Mouse (Mus musculus): ENCODE data around the gene Scarf2.

Scarf2 gene

DNA sequence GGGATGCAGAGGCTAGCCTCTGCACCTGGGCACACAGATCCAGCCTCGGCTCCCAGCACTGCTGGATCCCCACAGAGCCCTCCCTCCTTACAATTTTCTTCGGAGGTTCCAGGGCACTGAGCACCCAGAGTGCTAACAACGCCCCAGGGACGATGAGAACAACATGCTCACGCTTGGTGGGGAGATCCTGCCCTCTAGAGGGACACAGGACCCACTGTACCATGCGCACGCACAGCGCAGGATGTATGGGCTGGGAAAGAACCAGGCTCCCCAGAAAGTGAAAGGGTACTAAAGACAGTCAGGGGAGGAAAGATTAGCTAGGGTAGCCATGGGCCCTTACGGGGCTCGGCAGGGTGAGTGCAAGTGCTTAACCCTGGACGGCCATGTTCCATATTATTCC lies 34.7 kb downstream of the Scarf2 start:
- DNase-seq (ENCODE audit: low spot score in 2 of 2) = no peak

DNA sequence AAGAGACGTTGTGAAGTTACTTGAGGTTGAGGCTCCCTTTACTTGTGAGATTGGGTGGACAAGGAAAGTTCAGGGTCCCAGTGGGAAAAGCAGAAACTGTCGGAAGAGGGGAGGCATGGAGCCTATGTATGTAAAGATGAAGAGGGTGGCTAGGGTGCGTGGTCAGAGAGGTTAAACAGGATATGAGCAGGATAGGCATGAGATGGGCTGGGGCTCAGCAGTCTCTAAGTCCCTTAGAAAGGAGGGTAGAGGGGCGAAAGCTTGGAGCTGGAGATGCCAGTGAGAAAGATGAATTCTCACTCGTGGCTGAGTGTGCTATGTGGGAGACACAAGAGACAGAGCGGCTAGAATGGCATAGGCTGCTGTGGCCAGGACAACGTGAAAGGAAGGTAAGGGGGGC lies 35.7 kb downstream of the Scarf2 start, which contains the start of gene B830017H08Rik:
TSS of gene B830017H08Rik (plus strand) at position 301 of the 400 bp plus-strand sequence.
- no peak for DNase-seq (ENCODE audit: low spot score in 2 of 2)

DNA sequence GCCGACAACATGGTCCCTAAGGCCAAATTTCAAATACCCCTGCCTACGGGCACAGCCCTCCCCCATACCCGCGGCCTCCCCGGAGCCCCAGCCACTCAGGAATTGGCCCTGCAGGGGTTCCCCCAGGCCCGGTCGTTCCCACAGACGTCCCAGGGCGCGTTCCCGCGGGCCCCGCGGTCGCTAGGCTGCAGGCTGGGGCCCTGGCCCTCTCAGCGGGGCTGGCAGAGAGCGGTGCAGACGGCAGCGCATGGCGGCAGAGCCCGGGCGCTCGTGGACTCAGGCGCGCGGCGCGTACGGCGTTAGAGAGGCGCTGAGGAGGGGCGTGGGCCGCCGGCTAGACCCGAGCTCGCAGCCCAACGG lies 36.2 kb downstream of the Scarf2 start:
- DNase-seq (ENCODE audit: low spot score in 2 of 2) = no peak

DNA sequence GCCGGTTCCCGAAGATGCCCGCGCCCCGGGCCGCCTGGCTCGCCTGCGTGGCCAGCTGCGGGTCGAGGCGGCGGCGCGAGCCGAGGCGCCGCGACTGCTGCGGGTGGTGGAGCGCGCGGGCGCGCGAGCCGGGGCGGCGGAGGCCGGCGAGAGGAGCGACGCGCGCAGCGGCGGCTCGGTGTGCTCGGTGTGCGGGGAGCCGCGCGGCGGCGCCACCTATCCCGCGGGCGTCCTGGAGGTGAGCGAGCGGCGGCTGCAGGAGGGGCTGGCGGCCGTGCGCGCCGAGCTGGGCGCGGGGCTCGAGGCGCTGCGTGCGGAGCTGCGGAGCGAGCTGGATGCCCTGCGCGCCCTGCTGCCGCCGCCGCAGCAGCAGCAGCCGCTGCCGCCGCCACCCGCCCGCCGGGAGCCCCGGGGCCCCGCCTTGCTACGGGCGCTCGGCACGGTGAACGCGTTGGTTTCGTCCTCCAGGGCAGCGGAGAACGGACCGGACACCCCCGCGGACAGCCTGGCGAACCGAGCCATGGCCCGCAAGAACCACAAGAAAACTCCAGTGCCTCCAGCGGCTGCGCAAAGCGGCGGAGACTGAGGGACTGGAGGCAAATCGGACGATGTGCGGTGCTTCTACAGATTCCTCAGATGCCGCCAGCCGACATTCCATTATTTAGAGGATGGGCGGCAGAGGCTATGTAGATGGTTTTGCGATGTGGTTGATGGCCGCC lies 36.8 kb downstream of the Scarf2 start:
- DNase-seq (ENCODE audit: low spot score in 2 of 2) = no peak

DNA sequence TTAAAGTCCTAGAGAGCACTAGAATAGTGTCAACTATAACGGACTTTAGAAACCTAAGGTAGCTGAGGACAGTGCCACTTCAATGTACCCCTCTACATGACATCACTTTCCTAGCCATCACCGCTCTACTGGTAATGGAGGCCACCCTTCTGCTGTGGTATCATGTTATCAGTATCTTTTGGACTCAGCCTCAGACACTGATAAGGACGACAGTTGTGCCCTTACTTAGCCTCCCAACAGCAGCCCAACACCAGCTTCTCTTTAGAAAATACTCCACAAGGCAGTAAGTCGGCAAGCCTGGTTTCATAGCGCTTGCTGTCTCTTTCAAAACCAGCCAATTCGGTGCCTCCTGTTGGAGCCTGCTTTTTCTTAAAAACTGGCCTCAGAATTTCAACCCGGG lies 37.5 kb downstream of the Scarf2 start:
- no peak for DNase-seq (ENCODE audit: low spot score in 2 of 2)

DNA sequence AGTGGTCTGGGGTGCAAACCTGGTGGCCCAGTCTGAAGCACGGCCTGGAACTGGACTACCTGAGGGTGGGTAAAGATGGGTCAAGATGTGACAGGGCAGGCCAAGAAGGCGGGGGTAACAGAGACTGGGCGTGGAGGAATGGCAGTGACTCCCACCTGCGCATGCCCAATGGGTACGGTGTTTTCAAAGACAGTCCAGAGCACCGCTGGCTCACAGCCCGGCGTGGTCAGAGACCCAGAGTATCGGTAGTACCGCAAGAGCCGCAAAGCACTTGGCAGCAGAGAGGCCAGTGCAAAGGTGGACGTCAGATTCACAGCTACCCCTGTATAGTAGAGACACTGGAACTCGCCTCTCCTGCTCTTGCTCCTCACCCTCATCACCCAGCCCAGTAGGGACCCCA lies 38.4 kb downstream of the Scarf2 start:
- no peak for DNase-seq (ENCODE audit: low spot score in 2 of 2)

DNA sequence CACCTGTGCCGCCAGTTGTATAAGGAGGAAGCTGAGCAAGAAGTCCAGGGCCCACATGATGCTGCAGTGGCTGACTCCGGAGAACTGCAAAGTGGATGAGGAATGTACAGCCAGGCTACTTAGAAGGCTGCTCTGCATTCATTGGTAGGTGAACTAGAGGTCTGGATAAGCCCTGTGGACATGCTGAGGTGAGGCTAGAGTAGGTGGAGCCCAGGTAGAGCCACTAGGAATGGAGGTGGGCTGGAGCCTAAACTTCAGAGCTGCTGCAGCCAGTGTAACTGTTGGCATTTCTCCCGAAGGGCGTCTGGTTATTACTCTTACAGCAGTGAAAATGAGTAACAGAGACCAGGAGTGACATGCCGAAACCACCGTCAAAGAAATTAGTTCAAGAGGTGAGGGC lies 41.0 kb downstream of the Scarf2 start, which contains the start of gene Car15:
TSS of gene Car15 (minus strand) at position 314 of the 400 bp plus-strand sequence.
- no peak for DNase-seq (ENCODE audit: low spot score in 2 of 2)

DNA sequence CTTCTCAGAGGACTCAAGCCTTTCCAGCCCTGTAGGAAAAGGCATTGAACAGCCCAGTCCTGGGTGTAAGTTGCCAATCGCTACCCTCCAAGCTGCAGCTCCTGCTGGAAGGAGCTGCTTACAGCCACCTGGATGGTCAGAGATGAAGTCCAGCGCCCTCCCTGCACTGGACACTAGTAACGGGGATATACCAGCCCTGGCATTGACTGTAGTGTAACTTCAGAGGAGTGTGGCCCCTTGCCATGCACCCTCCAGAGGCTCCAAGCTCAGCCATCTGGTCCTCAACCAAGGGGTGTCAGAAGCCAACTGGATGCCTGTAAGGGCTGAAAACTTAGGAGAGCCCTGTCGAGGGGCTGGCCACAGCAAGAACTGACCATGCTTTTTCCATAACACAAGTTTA lies 42.9 kb downstream of the Scarf2 start:
- no peak for DNase-seq (ENCODE audit: low spot score in 2 of 2)

DNA sequence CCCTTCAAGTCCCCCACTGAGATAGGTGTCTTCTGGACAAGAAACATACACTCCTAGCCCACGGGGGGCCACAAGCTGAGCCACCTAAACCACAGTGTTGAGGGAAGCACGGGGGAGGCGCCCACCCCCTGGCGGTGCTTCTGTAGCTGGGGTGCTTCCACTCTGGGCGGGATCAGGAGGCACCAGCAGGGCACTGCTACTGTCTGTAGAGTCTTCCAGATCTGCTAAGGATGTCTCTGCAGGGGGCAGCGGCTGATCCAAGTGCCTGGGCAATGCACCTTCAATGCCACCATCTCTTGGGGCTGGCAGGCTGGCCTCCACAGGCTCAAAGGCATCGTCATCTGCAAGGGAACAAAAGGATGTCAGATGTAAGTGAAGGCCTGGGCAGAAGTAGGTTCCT lies 45.4 kb downstream of the Scarf2 start:
- DNase-seq (ENCODE audit: low spot score in 2 of 2) = no peak

DNA sequence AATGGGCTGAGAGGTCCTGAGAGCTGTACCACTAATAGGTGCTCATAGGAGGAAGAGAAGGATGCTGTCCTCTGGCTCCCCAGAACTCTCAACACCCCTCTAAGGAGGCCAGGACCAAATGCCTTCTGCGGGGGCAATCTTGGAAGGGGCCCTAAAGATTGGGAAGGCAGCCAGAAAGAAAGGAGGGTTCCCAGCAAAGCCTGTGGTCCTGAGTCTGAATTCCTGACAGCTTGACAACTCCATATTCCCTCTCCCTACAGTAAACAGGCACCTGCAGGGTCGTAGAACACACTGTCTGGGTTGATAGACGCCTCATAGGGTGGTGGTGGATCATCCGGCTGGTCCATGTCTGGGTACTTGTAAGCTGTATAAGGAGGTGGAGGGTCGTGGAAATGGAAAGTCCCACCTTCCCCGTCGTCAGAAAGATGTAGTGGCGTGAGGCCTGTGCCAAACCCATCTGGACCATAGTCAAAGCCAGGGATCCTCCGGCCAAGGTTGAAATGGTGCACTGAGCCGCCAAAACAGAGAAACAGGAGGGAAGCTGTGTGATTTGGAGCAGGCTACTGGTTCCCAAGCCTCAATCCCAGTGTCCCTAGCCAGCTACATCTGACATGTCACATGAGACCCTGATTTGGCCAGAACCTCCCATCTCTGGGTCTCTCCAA lies 46.8 kb downstream of the Scarf2 start:
- DNase-seq (ENCODE audit: low spot score in 2 of 2) = no peak

DNA sequence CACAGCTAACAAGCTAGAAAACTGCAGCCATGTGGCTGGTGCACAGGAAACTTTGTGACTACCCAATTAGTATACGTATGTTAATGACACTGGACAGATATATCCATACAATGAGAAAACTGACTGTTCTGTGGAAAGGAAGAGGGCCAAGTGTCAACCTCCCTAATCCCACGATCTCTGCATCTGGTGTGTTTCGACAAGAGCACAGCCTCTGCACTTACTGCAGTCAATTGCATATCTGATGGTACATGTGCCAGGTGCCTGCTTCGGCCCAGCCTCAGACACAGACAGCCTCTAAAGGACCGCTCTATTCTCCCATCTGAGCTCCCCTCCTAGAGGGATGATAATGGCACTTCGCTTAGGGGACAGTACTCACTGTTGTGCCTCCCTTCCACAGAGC lies 51.3 kb downstream of the Scarf2 start:
- DNase-seq (ENCODE audit: low spot score in 2 of 2) = no peak

DNA sequence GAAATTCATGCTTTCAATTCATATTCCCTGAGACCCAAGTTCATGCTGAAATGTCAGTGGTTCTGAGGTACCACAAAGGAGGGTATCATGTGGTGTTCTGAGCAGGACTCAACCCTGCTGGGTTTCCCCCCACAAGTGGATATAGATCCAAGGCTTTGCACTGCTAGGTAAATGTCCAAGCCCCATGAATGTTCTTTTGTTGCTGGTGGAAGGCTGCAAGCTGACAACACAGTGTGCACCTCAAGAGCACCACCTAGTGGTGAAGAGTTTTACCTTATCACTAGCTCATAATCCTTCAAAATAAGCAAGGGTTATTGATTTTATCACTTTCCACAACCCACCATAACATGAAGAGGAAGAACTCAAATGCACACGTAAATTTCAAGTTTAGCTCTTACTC lies 51.8 kb downstream of the Scarf2 start:
- DNase-seq (ENCODE audit: low spot score in 2 of 2) = no peak

DNA sequence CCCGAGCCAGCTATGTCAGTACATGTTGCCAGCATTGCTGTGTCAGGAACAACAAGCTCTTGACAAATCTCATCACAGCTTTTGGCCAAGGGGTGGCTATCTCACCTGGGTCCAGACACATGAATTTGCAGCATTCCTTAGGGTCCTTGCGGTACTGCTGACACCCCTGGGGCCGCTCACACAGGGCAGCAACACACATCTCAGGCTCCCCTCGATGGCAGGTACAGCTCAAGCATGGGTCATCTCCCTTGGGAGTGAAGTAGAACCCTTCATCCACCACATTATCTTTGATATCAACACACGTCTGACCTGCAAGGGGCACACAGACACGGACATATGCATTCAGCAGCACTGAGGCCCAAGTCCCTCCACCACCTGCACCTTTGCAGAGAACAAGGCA lies 52.4 kb downstream of the Scarf2 start:
- no peak for DNase-seq (ENCODE audit: low spot score in 2 of 2)

DNA sequence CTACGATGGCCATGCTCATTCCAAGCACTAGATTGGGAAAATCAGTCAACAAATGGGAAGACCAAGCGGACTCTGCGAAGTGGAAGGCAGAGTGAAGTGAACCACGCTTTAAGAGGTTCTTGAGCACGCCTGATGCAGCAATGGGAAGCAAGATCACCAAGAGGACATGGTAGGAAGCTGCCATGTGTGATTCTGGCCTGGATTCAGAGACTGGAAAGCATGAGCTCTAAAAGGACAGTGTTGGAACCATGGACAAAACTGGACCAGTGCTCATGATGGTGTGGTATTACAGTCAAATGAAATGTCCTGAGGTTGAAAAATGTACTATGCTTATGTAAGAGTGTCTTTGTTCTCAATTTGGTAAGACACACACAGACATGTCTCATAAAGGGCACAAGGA lies 54.2 kb downstream of the Scarf2 start:
- DNase-seq (ENCODE audit: low spot score in 2 of 2) = no peak

DNA sequence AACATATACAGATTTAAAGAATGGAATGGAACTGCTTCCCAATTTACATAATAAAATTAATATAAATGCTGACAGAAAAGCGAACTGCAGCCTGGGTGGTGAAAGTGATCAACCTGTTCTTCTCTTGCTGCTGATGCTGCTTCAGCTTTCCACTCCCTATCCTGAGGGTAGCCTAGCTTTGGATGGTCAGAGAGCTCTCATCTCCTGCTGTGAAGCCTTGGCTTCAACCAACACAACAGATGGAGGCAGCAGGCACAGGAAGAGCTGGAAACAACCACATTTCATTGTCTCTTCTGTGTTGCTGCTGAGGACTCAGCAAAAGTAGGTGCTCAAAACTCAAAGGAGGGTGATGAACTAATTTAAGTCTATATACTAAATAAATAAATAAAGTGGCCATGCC lies 54.8 kb downstream of the Scarf2 start:
- no peak for DNase-seq (ENCODE audit: low spot score in 2 of 2)

DNA sequence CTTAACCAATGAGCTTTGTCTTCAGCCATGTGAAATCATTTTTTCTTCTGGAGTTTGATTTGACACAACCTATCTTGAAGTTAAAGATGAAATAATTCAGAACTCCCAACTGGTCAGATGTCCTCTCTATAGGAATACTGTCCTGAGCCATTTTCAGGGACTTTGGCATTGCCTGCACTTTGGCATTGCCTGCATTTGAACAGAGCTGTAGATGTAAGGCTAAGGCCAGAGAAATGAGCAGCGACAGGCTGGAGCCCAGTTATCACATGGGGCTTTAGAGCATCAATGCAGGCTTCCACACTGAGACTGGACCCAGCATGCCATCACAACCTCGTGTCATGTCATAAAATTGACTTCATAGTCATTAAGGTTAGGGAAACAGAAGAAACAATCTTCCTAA lies 56.2 kb downstream of the Scarf2 start:
- DNase-seq (ENCODE audit: low spot score in 2 of 2) = no peak

DNA sequence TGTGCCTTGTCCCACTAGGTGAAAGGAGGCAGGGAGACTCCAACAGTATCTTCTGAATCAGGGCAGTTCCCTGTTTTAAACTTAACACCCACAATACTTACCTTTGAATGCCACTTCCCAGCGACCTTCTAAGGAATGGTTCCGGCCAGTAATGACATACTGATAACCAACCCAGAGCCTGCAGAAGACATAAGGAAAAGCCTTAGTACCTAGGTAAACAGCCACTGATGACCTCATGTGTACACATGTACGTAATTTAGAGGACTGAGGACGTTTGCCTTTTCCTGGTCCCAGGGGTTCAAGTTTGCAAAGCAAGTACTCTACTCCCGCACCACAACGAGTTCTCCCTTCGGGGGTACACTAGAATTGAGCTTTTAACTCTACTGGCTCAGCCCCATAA lies 60.1 kb downstream of the Scarf2 start:
- no peak for DNase-seq (ENCODE audit: low spot score in 2 of 2)
